Mouse (Mus musculus): Measurements from ENCODE around the gene Stat6. TPM values are rescaled to one million over a fixed set of nuclear protein-coding genes. Genes with fewer than 3 reads are reported as not detected.
A peak's percentile ranks its signal among the peaks of the same experiment; 100 is the strongest.
"Not testable (repeated sequence)": the region's sequence is repeated elsewhere in the genome, so short reads cannot be mapped to it uniquely, and the experiment has no call there.

Stat6 gene
- total and polyA plus RNA-seq, 2 experiments, result 27.7 to 44.7 TPM

DNA sequence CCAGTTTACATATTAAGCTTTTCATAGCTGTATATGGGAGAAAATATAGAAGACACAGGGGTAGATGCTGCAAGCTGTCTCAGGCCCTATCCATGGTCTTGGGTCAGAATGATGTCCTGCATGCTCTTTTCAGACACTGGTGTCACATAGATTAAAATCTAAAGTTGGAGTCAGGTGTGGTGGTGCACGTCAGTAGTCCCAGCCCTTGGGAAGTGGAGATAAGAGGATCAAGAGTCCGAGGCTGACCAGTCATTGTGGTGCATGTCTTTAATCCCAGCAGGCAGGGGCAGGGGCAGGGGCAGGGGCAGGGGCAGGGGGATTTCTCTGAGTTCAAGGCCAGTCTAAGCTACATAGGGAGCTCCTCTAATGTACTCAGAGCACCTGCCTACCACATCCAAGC lies 3.0 kb downstream of the Stat6 start:
- H3K36me3 ChIP-seq (ENCODE audit: control insufficient read depth, insufficient read depth, low read length), result peaks cover 23% of the 10 kb centered on the region; the same call in 1 of the 2 replicates
- H3K79me2 ChIP-seq (ENCODE audit: control insufficient read depth, insufficient read depth, low read length), result peaks cover 11% of the 10 kb centered on the region; the same call in 1 of the 2 replicates
- peaks cover 5% of the 10 kb centered on the region; the same call in 1 of the 2 replicates for H3K4me1 ChIP-seq (ENCODE audit: control insufficient read depth, insufficient read depth, low read length)
- no peak overlapping the region for H3K4me3 ChIP-seq (ENCODE audit: insufficient read depth, low read depth, low read length)
- whole genome bisulfite sequencing, result 73% methylated on average over 2 of the region's 2 CpGs
- no peaks in the 10 kb centered on the region for H3K27me3 ChIP-seq (ENCODE audit: control insufficient read depth, insufficient read depth, low read length)
- no peak overlapping the region for H3K27ac ChIP-seq (replicated peaks; ENCODE audit: insufficient read depth, low read depth, low read length)
- TF ChIP-seq POLR2A (IDR thresholded peaks at IDR 0.05; ENCODE audit: extremely low read depth, insufficient read depth, low read length), result no peak
- no peak for DNase-seq (ENCODE audit: extremely low read depth, low read depth, low spot score)
- no peak overlapping the region for H3K9ac ChIP-seq (ENCODE audit: low read depth, low read length)

DNA sequence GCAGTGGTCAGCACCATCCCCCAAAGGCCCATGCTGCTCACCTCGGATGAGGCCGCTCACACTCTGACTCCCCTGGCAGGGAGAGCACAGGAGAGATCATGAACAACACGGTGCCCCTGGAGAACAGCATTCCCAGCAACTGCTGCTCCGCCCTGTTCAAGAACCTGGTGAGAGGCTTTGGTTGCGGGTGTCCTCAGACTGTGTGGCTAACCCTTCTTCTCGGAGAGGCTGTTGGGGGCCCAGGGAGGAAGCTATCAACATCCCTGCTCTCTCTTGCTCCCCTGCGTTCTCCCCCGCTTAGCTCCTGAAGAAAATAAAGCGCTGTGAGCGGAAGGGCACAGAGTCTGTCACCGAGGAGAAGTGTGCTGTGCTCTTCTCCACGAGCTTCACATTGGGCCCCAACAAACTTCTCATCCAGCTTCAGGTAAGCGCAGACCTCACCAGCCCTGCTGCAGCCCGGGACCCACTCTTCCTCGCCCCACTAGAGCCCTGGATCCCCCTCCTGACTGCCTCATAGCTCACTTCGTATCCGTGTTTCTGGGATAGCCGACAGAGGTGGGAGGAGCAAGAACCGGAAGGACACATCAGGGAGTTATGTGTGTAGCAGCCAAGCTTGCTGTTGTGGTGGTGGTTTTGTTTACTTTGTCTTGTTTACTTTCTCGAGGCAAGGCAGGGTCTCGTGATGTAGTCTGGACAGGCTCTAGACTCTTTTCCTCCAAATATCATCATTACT lies 10.3 kb downstream of the Stat6 start:
- DNase-seq (ENCODE audit: extremely low read depth, low read depth, low spot score), result peak; percentile 35
- no peak overlapping the region for H3K9ac ChIP-seq (ENCODE audit: low read depth, low read length)
- peaks cover 48% of the 10 kb centered on the region for H3K36me3 ChIP-seq (ENCODE audit: control insufficient read depth, insufficient read depth, low read length)
- TF ChIP-seq POLR2A (IDR thresholded peaks at IDR 0.05; ENCODE audit: extremely low read depth, insufficient read depth, low read length) (no peak), CTCF (IDR thresholded peaks at IDR 0.05; ENCODE audit: low read depth, low read length) (no peak)
- no peaks in the 10 kb centered on the region for H3K27me3 ChIP-seq (ENCODE audit: control insufficient read depth, insufficient read depth, low read length)
- 76% methylated on average over 21 of the region's 21 CpGs for WGBS
- H3K4me3 ChIP-seq (ENCODE audit: insufficient read depth, low read depth, low read length), result no peak overlapping the region
- H3K79me2 ChIP-seq (ENCODE audit: control insufficient read depth, insufficient read depth, low read length), result no peaks in the 10 kb centered on the region
- H3K4me1 ChIP-seq (ENCODE audit: control insufficient read depth, insufficient read depth, low read length), result no peaks in the 10 kb centered on the region
- H3K27ac ChIP-seq (replicated peaks; ENCODE audit: insufficient read depth, low read depth, low read length), result no peak overlapping the region

DNA sequence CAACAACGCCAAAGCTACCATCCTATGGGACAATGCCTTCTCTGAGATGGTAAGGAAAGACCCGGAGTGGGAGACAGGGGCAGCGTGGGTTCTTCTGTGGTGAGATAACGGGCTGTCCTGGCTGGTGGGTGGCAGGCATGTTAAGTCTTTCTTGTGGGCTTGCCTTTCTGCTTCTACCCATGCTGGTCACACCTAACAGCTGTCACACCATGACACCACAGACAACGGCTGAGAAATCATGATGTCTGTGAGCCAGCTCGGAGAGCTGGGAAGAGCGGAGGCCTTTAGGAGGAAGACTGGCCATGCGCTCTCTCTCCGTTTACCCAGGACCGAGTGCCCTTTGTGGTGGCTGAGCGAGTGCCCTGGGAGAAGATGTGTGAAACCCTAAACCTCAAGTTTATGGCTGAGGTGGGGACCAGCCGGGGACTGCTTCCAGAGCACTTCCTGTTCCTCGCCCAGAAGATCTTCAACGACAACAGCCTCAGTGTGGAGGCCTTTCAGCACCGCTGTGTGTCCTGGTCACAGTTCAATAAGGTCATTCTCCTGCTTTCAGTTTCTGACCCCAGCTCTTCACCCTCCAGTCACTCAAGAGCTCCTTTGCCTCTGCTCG lies 12.3 kb downstream of the Stat6 start:
- no peaks in the 10 kb centered on the region for H3K79me2 ChIP-seq (ENCODE audit: control insufficient read depth, insufficient read depth, low read length)
- H3K4me3 ChIP-seq (ENCODE audit: insufficient read depth, low read depth, low read length), result no peak overlapping the region
- TF ChIP-seq POLR2A (IDR thresholded peaks at IDR 0.05; ENCODE audit: extremely low read depth, insufficient read depth, low read length) (no peak), CTCF (IDR thresholded peaks at IDR 0.05; ENCODE audit: low read depth, low read length) (no peak)
- no peak overlapping the region for H3K27ac ChIP-seq (replicated peaks; ENCODE audit: insufficient read depth, low read depth, low read length)
- peaks cover 34% of the 10 kb centered on the region for H3K36me3 ChIP-seq (ENCODE audit: control insufficient read depth, insufficient read depth, low read length)
- H3K4me1 ChIP-seq (ENCODE audit: control insufficient read depth, insufficient read depth, low read length), result no peaks in the 10 kb centered on the region
- no peak for DNase-seq (ENCODE audit: extremely low read depth, low read depth, low spot score)
- H3K27me3 ChIP-seq (ENCODE audit: control insufficient read depth, insufficient read depth, low read length), result no peaks in the 10 kb centered on the region
- H3K9ac ChIP-seq (ENCODE audit: low read depth, low read length), result no peak overlapping the region
- 87% methylated on average over 16 of the region's 16 CpGs for WGBS

DNA sequence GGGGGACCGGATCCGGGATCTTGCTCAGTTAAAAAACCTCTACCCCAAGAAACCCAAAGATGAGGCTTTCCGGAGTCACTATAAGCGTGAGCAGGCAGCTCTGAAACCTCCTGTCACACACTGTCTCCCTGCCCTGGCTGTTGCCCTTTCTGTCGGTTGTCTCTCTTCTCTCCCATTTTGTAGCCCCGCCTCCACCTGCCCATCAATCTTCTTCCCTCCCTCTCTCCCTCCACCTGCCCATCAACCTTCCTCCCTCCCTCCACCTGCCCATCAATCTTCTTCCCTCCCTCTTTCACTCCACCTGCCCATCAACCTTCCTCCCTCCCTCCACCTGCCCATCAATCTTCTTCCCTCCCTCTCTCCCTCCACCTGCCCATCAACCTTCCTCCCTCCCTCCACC lies 14.8 kb downstream of the Stat6 start:
- H3K27ac ChIP-seq (replicated peaks; ENCODE audit: insufficient read depth, low read depth, low read length); H3K79me2 ChIP-seq (ENCODE audit: control insufficient read depth, insufficient read depth, low read length); H3K27me3 ChIP-seq (ENCODE audit: control insufficient read depth, insufficient read depth, low read length); H3K9ac ChIP-seq (ENCODE audit: low read depth, low read length); H3K4me1 ChIP-seq (ENCODE audit: control insufficient read depth, insufficient read depth, low read length); H3K4me3 ChIP-seq (ENCODE audit: insufficient read depth, low read depth, low read length); DNase-seq (ENCODE audit: extremely low read depth, low read depth, low spot score): not testable (repeated sequence)
- H3K36me3 ChIP-seq (ENCODE audit: control insufficient read depth, insufficient read depth, low read length), result peaks cover 20% of the 10 kb centered on the region
- 83% methylated on average over 6 of the region's 6 CpGs for WGBS

DNA sequence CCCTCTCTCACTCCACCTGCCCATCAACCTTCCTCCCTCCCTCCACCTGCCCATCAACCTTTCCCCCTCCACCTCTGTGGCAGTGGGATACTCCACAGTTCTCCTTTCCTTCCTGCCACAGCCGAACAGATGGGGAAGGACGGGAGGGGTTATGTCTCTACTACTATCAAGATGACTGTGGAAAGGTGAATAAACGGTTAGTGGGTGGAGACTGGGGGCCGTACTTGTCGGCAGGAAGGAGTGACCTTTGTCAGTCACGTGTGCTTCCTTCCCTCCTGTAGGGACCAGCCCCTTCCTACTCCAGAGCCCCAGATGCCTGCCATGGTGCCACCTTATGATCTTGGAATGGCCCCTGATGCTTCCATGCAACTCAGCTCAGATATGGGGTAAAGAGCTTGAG lies 15.3 kb downstream of the Stat6 start:
- no peak overlapping the region for H3K9ac ChIP-seq (ENCODE audit: low read depth, low read length)
- 39% methylated on average over 6 of the region's 6 CpGs for WGBS
- peak; percentile 33 for DNase-seq (ENCODE audit: extremely low read depth, low read depth, low spot score)
- no peak for TF ChIP-seq CTCF (IDR thresholded peaks at IDR 0.05; ENCODE audit: low read depth, low read length)
- TF ChIP-seq POLR2A (IDR thresholded peaks at IDR 0.05; ENCODE audit: extremely low read depth, insufficient read depth, low read length), result no peak
- H3K36me3 ChIP-seq (ENCODE audit: control insufficient read depth, insufficient read depth, low read length), result peaks cover 18% of the 10 kb centered on the region
- H3K4me1 ChIP-seq (ENCODE audit: control insufficient read depth, insufficient read depth, low read length), result peaks cover 7% of the 10 kb centered on the region
- no peaks in the 10 kb centered on the region for H3K27me3 ChIP-seq (ENCODE audit: control insufficient read depth, insufficient read depth, low read length)
- no peaks in the 10 kb centered on the region for H3K79me2 ChIP-seq (ENCODE audit: control insufficient read depth, insufficient read depth, low read length)
- no peak overlapping the region for H3K4me3 ChIP-seq (ENCODE audit: insufficient read depth, low read depth, low read length)
- H3K27ac ChIP-seq (replicated peaks; ENCODE audit: insufficient read depth, low read depth, low read length), result no peak overlapping the region

DNA sequence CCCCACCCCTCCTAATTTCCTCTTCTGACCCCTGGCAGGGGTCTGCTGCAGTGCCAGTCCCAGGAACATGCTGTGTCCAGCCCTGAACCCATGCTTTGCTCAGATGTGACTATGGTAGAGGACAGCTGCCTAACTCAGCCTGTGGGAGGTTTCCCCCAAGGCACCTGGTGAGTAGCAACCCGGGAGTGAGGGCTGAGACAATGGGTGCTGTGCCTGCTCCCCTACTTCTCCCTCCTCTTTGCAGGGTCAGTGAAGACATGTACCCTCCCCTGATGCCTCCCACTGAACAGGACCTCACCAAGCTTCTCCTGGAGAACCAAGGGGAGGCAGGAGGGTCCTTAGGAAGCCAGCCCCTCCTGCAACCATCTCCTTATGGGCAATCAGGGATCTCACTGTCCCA lies 16.8 kb downstream of the Stat6 start:
- Histone ChIP-seq H3K36me3 (ENCODE audit: control insufficient read depth, insufficient read depth, low read length) (peaks cover 16% of the 10 kb centered on the region), H3K27ac (replicated peaks; ENCODE audit: insufficient read depth, low read depth, low read length) (no peak overlapping the region), H3K9ac (ENCODE audit: low read depth, low read length) (no peak overlapping the region), H3K27me3 (ENCODE audit: control insufficient read depth, insufficient read depth, low read length) (no peaks in the 10 kb centered on the region), H3K4me1 (ENCODE audit: control insufficient read depth, insufficient read depth, low read length) (peaks cover 7% of the 10 kb centered on the region), H3K79me2 (ENCODE audit: control insufficient read depth, insufficient read depth, low read length) (no peaks in the 10 kb centered on the region; the same call in 1 of the 2 replicates), H3K4me3 (ENCODE audit: insufficient read depth, low read depth, low read length) (no peak overlapping the region)
- TF ChIP-seq POLR2A (IDR thresholded peaks at IDR 0.05; ENCODE audit: extremely low read depth, insufficient read depth, low read length) (no peak), CTCF (IDR thresholded peaks at IDR 0.05; ENCODE audit: low read depth, low read length) (no peak)
- no peak for DNase-seq (ENCODE audit: extremely low read depth, low read depth, low spot score)
- 65% methylated on average over 1 of the region's 1 CpGs for WGBS
